Mouse (Mus musculus): Measurements from ENCODE around the gene Capns1. TPM values are rescaled to one million over a fixed set of nuclear protein-coding genes. Genes with fewer than 3 reads are reported as not detected.
A peak's percentile ranks its signal among the peaks of the same experiment; 100 is the strongest.

Capns1 gene
- polyA plus RNA-seq, 1 experiment, result 724 TPM

- Histone ChIP-seq H3K4me1 (ENCODE audit: control insufficient read depth, insufficient read depth, low read length) (peaks cover 11% of the 10 kb centered on the region; the same call in 1 of the 2 replicates), H3K27me3 (replicated peaks; ENCODE audit: control insufficient read depth, insufficient read depth, low read length) (no peaks in the 10 kb centered on the region), H3K27ac (ENCODE audit: insufficient read depth, low read depth, low read length) (peak within 1 kb of the TSS; percentile 68), H3K36me3 (ENCODE audit: control insufficient read depth, insufficient read depth, low read length) (no peaks in the 10 kb centered on the region), H3K4me3 (ENCODE audit: insufficient read depth, low read depth, low read length) (peak within 1 kb of the TSS; percentile 87)
- DNase-seq, result peak; percentile 100
- WGBS, result under 1% methylated on average over 67 of the region's 67 CpGs
- TF ChIP-seq POLR2A (IDR thresholded peaks at IDR 0.05; ENCODE audit: low read depth, low read length), result peak; percentile 78
- TF ChIP-seq CTCF (conservative IDR thresholded peaks at IDR 0.05; ENCODE audit: insufficient read depth, insufficient read length, low read depth, low read length), result no peak
These were observed 33.3 kb upstream of the Capns1 start, which contains the start of the genes Polr2i and Tbcb for GRCm38 (mm10) chr7:30231669-30232454. Gene Polr2i, plus strand, starts transcription at chr7:30231948. Gene Tbcb, minus strand, starts transcription at chr7:30232272.

GRCm38 (mm10) chr7:30231328-30231668 lies 32.7 kb upstream of the Capns1 start:
- under 1% methylated on average over 16 of the region's 16 CpGs for WGBS
- H3K27ac ChIP-seq (ENCODE audit: insufficient read depth, low read depth, low read length), result no peak overlapping the region
- no peaks in the 10 kb centered on the region for H3K36me3 ChIP-seq (ENCODE audit: control insufficient read depth, insufficient read depth, low read length)
- no peak for DNase-seq
- TF ChIP-seq POLR2A (IDR thresholded peaks at IDR 0.05; ENCODE audit: low read depth, low read length) (no peak), CTCF (conservative IDR thresholded peaks at IDR 0.05; ENCODE audit: insufficient read depth, insufficient read length, low read depth, low read length) (no peak)
- no peaks in the 10 kb centered on the region for H3K27me3 ChIP-seq (replicated peaks; ENCODE audit: control insufficient read depth, insufficient read depth, low read length)
- peak overlapping the region; percentile 87 for H3K4me3 ChIP-seq (ENCODE audit: insufficient read depth, low read depth, low read length)
- H3K4me1 ChIP-seq (ENCODE audit: control insufficient read depth, insufficient read depth, low read length), result peaks cover 11% of the 10 kb centered on the region; the same call in 1 of the 2 replicates

GRCm38 (mm10) chr7:30224206-30224605 lies 25.6 kb upstream of the Capns1 start:
- Histone ChIP-seq H3K4me1 (ENCODE audit: control insufficient read depth, insufficient read depth, low read length) (peaks cover 4% of the 10 kb centered on the region), H3K36me3 (ENCODE audit: control insufficient read depth, insufficient read depth, low read length) (peaks cover 2% of the 10 kb centered on the region; the same call in 1 of the 2 replicates), H3K4me3 (ENCODE audit: insufficient read depth, low read depth, low read length) (no peak overlapping the region), H3K27ac (ENCODE audit: insufficient read depth, low read depth, low read length) (no peak overlapping the region), H3K27me3 (replicated peaks; ENCODE audit: control insufficient read depth, insufficient read depth, low read length) (no peaks in the 10 kb centered on the region)
- no peak for DNase-seq
- 94% methylated on average over 12 of the region's 12 CpGs for WGBS
- no peak for TF ChIP-seq POLR2A (IDR thresholded peaks at IDR 0.05; ENCODE audit: low read depth, low read length)
- TF ChIP-seq CTCF (conservative IDR thresholded peaks at IDR 0.05; ENCODE audit: insufficient read depth, insufficient read length, low read depth, low read length), result no peak

- H3K36me3 ChIP-seq (ENCODE audit: control insufficient read depth, insufficient read depth, low read length), result peaks cover 2% of the 10 kb centered on the region; the same call in 1 of the 2 replicates
- 93% methylated on average over 5 of the region's 5 CpGs for WGBS
- H3K27ac ChIP-seq (ENCODE audit: insufficient read depth, low read depth, low read length), result no peak overlapping the region
- H3K4me1 ChIP-seq (ENCODE audit: control insufficient read depth, insufficient read depth, low read length), result peaks cover 8% of the 10 kb centered on the region
- DNase-seq, result no peak
- no peak overlapping the region for H3K4me3 ChIP-seq (ENCODE audit: insufficient read depth, low read depth, low read length)
- no peak for TF ChIP-seq CTCF (conservative IDR thresholded peaks at IDR 0.05; ENCODE audit: insufficient read depth, insufficient read length, low read depth, low read length)
- no peak for TF ChIP-seq POLR2A (IDR thresholded peaks at IDR 0.05; ENCODE audit: low read depth, low read length)
- H3K27me3 ChIP-seq (replicated peaks; ENCODE audit: control insufficient read depth, insufficient read depth, low read length), result no peaks in the 10 kb centered on the region
These were observed 23.6 kb upstream of the Capns1 start for GRCm38 (mm10) chr7:30222205-30222604.

GRCm38 (mm10) chr7:30221433-30221832 lies 22.8 kb upstream of the Capns1 start:
- Histone ChIP-seq H3K4me1 (ENCODE audit: control insufficient read depth, insufficient read depth, low read length) (peaks cover 11% of the 10 kb centered on the region), H3K27me3 (replicated peaks; ENCODE audit: control insufficient read depth, insufficient read depth, low read length) (no peaks in the 10 kb centered on the region), H3K27ac (ENCODE audit: insufficient read depth, low read depth, low read length) (no peak overlapping the region), H3K4me3 (ENCODE audit: insufficient read depth, low read depth, low read length) (no peak overlapping the region), H3K36me3 (ENCODE audit: control insufficient read depth, insufficient read depth, low read length) (peaks cover 2% of the 10 kb centered on the region; the same call in 1 of the 2 replicates)
- WGBS, result 77% methylated on average over 3 of the region's 3 CpGs
- no peak for DNase-seq
- TF ChIP-seq CTCF (conservative IDR thresholded peaks at IDR 0.05; ENCODE audit: insufficient read depth, insufficient read length, low read depth, low read length) (no peak), POLR2A (IDR thresholded peaks at IDR 0.05; ENCODE audit: low read depth, low read length) (no peak)

GRCm38 (mm10) chr7:30220008-30220356 lies 21.4 kb upstream of the Capns1 start:
- peak; percentile 79 for DNase-seq
- peaks cover 14% of the 10 kb centered on the region for H3K4me1 ChIP-seq (ENCODE audit: control insufficient read depth, insufficient read depth, low read length)
- peak overlapping the region; percentile 75 for H3K27ac ChIP-seq (ENCODE audit: insufficient read depth, low read depth, low read length)
- peak overlapping the region; percentile 57 for H3K4me3 ChIP-seq (ENCODE audit: insufficient read depth, low read depth, low read length)
- 10% methylated on average over 11 of the region's 11 CpGs for WGBS
- no peaks in the 10 kb centered on the region for H3K27me3 ChIP-seq (replicated peaks; ENCODE audit: control insufficient read depth, insufficient read depth, low read length)
- TF ChIP-seq POLR2A (IDR thresholded peaks at IDR 0.05; ENCODE audit: low read depth, low read length), result no peak
- TF ChIP-seq CTCF (conservative IDR thresholded peaks at IDR 0.05; ENCODE audit: insufficient read depth, insufficient read length, low read depth, low read length), result no peak
- H3K36me3 ChIP-seq (ENCODE audit: control insufficient read depth, insufficient read depth, low read length), result 0 out of 2 replicates have a peak, but pooled peaks cover 2% of the 10 kb centered on the region

GRCm38 (mm10) chr7:30219293-30220007 lies 20.8 kb upstream of the Capns1 start:
- 2% methylated on average over 16 of the region's 16 CpGs for WGBS
- Histone ChIP-seq H3K4me3 (ENCODE audit: insufficient read depth, low read depth, low read length) (peak overlapping the region; percentile 57), H3K36me3 (ENCODE audit: control insufficient read depth, insufficient read depth, low read length) (0 out of 2 replicates have a peak, but pooled peaks cover 2% of the 10 kb centered on the region), H3K4me1 (ENCODE audit: control insufficient read depth, insufficient read depth, low read length) (peaks cover 14% of the 10 kb centered on the region), H3K27me3 (replicated peaks; ENCODE audit: control insufficient read depth, insufficient read depth, low read length) (no peaks in the 10 kb centered on the region), H3K27ac (ENCODE audit: insufficient read depth, low read depth, low read length) (peak overlapping the region; percentile 75)
- TF ChIP-seq POLR2A (IDR thresholded peaks at IDR 0.05; ENCODE audit: low read depth, low read length) (no peak), CTCF (conservative IDR thresholded peaks at IDR 0.05; ENCODE audit: insufficient read depth, insufficient read length, low read depth, low read length) (no peak)
- DNase-seq, result peak; percentile 77

Measured in kidney, adult 2 months (tissue).